Mouse (Mus musculus) forebrain, postnatal 0 days (tissue): ENCODE measurements around the gene Vti1a. TPM values are rescaled to one million over a fixed set of nuclear protein-coding genes. Genes with fewer than 3 reads are reported as not detected.

ENCODE experiments used
- ATAC-seq: fragments of 200-750 bp; cut with Nextera tagmentation; 2 replicates; pipeline ENCODE4 v1.8.0; 2017; ENCODE audit warnings: mild to moderate bottlenecking, moderate library complexity
- DNase-seq: peaks from one replicate; pipeline ENCODE4 v3.0.0-alpha.2; 2015
- H3K27ac ChIP-seq: fragments of 300-500 bp; sonication (generic); 2 replicates; pipeline ENCODE4 v1.5.1; 2014; ENCODE audit warnings: low read depth, mild to moderate bottlenecking, antibody characterized with exemption, low read length, moderate library complexity, mixed read lengths
- H3K27me3 ChIP-seq: fragments of 300-500 bp; sonication (generic); 2 replicates; pipeline ENCODE4 v1.6.1; 2014; ENCODE audit warnings: mild to moderate bottlenecking, low read length, mixed read lengths; ENCODE audit not compliant: insufficient read depth
- H3K36me3 ChIP-seq: fragments of 300-500 bp; sonication (generic); 2 replicates; pipeline ENCODE4 v1.6.1; 2014; ENCODE audit warnings: mild to moderate bottlenecking, moderate library complexity; ENCODE audit not compliant: insufficient read depth
- H3K4me1 ChIP-seq: fragments of 300-500 bp; sonication (generic); 2 replicates; pipeline ENCODE4 v1.6.1; 2014; ENCODE audit warnings: antibody characterized with exemption; ENCODE audit not compliant: insufficient read depth
- H3K4me2 ChIP-seq: fragments of 300-500 bp; sonication (generic); 2 replicates; pipeline ENCODE4 v1.6.1; 2014; ENCODE audit warnings: low read depth, mild to moderate bottlenecking, moderate library complexity
- H3K4me3 ChIP-seq: fragments of 300-500 bp; sonication (generic); 2 replicates; pipeline ENCODE4 v1.5.1; 2014; ENCODE audit warnings: low read depth, low read length, mixed read lengths
- H3K9ac ChIP-seq: fragments of 300-500 bp; sonication (generic); 2 replicates; pipeline ENCODE4 v1.6.1; 2014; ENCODE audit warnings: mild to moderate bottlenecking
- H3K9me3 ChIP-seq: fragments of 300-500 bp; sonication (generic); 2 replicates; pipeline ENCODE4 v1.6.1; 2016; ENCODE audit warnings: low read length
- CTCF ChIP-seq: sonication (generic); IDR thresholded peaks from 2 replicates; pipeline ENCODE4 v1.5.1; 2016; ENCODE audit warnings: antibody characterized with exemption, control low read depth, low read depth
- WGBS: fragments of 180-500 bp; shearing (Covaris S2); extraction: QIAGEN DNeasy Blood & Tissue Kit; methylation state at CpG from one replicate; pipeline ENCODE4 v1.1.7; 2014; 5-methylcytosine and 5-hydroxymethylcytosine counted together
- polyA plus RNA-seq: library from polyadenylated mRNA; unstranded; fragments of >200 nt; fragmentation: Nextera tagmentation; extraction: Ambion mirVana; gene quantifications from 2 replicates; pipeline ENCODE4 v1.2.1, GENCODE M21; 2015
- total RNA-seq: library from RNA; depleted of rRNA; stranded (reverse); fragments of >200 nt; gene quantifications from 2 replicates; pipeline ENCODE4 v1.2.3, GENCODE M21; 2014

The Vti1a gene
- total and polyA plus RNA-seq, 2 experiments from 2014 or later = 27.5 to 43.7 TPM

- Histone ChIP-seq H3K4me2 (no peak overlapping the region), H3K9ac (no peak overlapping the region), H3K27me3 (no peaks in the 10 kb centered on the region), H3K9me3 (no peaks in the 10 kb centered on the region), H3K27ac (no peak overlapping the region), H3K4me3 (no peak overlapping the region), H3K4me1 (no peaks in the 10 kb centered on the region; the same call in 1 of the 2 replicates), H3K36me3 (no peaks in the 10 kb centered on the region)
- no peak for TF ChIP-seq CTCF
- no peak for ATAC-seq
- no peak for DNase-seq
- 90% methylated on average over 8 of the region's 8 CpGs for WGBS
These were observed 264.1 kb downstream of the Vti1a start for GRCm38 (mm10) chr19:55580152-55580551.

DNA sequence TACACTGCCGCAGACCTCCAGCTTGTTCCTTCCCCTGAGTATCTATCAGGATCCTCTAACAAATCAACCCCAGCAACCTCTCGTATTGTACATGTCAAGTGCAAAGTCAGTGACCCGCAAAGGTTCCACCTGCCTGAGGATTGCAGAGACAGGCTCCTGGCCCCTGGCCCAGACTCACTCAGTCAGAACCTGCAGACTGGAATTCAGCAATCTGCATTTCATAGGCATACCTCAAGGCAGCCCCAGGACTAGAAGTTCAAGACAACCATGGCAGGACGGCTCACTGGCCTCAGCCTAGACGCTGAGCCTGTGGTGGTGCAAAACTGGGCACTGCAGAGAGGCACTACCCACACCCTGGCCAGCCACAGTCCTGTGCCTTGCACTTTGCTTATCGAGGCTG lies 264.6 kb downstream of the Vti1a start:
- H3K4me1 ChIP-seq = no peaks in the 10 kb centered on the region; the same call in 1 of the 2 replicates
- no peak for ATAC-seq
- H3K4me3 ChIP-seq = no peak overlapping the region
- no peaks in the 10 kb centered on the region for H3K9me3 ChIP-seq
- TF ChIP-seq CTCF = no peak
- no peak for DNase-seq
- H3K36me3 ChIP-seq = no peaks in the 10 kb centered on the region
- H3K4me2 ChIP-seq = no peak overlapping the region
- no peaks in the 10 kb centered on the region for H3K27me3 ChIP-seq
- H3K9ac ChIP-seq = no peak overlapping the region
- 81% methylated on average over 6 of the region's 6 CpGs for WGBS
- H3K27ac ChIP-seq = no peak overlapping the region

GRCm38 (mm10) chr19:55582896-55583653 lies 267.0 kb downstream of the Vti1a start:
- no peak for TF ChIP-seq CTCF
- H3K36me3 ChIP-seq = no peaks in the 10 kb centered on the region
- ATAC-seq = no peak
- DNase-seq = no peak
- no peak overlapping the region for H3K4me2 ChIP-seq
- WGBS = 31% methylated on average over 13 of the region's 16 CpGs
- no peak overlapping the region for H3K27ac ChIP-seq
- no peaks in the 10 kb centered on the region; the same call in 1 of the 2 replicates for H3K4me1 ChIP-seq
- no peaks in the 10 kb centered on the region for H3K27me3 ChIP-seq
- H3K9me3 ChIP-seq = no peaks in the 10 kb centered on the region
- no peak overlapping the region for H3K9ac ChIP-seq
- H3K4me3 ChIP-seq = no peak overlapping the region

DNA sequence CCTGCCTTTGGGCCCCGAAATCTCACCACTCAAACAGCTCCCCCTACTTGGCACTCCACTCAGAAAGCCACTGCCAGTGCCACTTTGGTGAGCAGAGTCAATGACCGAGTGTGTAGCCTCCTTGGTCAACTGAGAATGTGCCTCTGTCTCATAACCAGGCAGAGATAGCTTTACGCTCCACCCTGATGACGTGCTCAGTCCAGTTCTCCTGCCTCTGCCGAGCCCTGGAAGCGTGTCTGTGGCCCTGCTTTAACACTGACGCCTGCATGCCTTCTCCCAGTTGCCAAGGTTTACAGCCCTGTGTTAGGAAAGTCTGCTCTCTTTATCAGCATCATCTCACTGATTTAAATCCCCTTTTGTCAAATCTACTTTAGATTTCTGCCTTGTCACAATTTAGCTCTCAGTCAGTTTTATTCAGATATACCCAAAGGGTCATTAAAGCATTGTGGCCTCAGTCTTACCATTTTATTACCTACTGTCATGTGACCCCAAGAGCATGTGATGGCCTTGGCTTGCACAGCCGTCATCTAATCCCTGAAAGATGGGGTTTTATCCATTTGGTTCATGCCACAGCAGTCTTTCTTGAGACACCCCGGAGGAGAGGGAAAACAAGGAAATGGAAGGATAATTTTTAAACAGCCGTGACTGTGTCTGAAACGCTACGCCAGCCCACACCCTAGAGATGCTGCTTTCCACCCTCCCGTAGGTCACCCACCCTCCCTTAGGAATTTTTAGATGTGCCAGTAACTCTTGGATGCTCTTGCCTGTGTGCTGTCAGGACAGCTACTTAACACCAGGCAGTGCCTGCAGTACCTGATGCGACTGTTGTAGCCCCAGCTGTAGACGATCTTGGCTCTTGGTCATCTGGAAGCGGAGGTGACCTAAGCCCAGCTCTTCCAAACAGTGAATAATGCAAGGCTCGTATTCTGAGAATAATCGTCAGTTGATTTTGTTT lies 269.5 kb downstream of the Vti1a start:
- no peaks in the 10 kb centered on the region for H3K4me1 ChIP-seq
- no peak overlapping the region for H3K27ac ChIP-seq
- no peak overlapping the region for H3K9ac ChIP-seq
- TF ChIP-seq CTCF = no peak
- no peaks in the 10 kb centered on the region for H3K27me3 ChIP-seq
- H3K36me3 ChIP-seq = no peaks in the 10 kb centered on the region
- H3K4me2 ChIP-seq = no peak overlapping the region
- no peak for ATAC-seq
- no peak overlapping the region for H3K4me3 ChIP-seq
- 84% methylated on average over 18 of the region's 18 CpGs for WGBS
- H3K9me3 ChIP-seq = no peaks in the 10 kb centered on the region
- DNase-seq = no peak

DNA sequence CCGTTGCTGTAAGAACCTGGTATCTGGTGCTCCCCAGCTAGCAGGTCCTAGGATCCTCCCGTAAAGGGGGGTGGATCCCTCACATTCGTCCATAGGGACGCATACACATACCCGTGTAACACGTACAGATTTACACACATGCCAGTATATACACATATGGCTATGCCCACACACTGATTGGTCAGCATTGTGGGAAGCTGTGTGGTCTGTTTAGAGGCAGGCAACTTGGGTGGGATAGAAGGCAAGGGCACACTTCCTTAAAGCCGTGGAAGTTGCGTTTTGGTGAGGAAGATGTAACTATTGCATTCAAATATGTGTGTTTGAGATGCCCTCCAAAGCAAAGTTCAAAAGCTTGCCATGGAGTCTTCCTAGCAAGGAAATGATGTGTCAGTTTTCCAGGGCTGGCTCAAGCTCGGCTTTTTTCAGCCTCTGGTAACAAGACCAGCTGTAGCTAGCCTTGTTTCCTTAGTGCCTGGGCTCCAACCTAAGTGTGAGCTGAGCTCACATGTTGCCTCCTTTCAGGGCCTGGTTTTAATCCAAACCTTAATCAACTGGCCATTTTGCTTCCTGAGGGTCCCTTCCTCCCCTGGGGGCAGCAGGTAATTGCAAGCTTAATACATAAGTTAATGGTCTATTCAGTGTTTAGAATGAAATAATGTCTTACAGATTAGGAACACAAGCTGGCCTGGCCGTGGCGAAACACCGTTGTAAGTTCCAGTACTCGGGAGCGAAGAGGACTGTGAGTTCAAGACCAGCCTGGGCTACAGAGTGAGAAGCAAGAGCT lies 271.7 kb downstream of the Vti1a start:
- Histone ChIP-seq H3K27me3 (no peaks in the 10 kb centered on the region), H3K9me3 (no peaks in the 10 kb centered on the region), H3K9ac (no peak overlapping the region), H3K27ac (no peak overlapping the region), H3K4me1 (no peaks in the 10 kb centered on the region), H3K36me3 (no peaks in the 10 kb centered on the region), H3K4me2 (no peak overlapping the region), H3K4me3 (no peak overlapping the region)
- DNase-seq = no peak
- no peak for TF ChIP-seq CTCF
- no peak for ATAC-seq
- WGBS = 75% methylated on average over 14 of the region's 14 CpGs

DNA sequence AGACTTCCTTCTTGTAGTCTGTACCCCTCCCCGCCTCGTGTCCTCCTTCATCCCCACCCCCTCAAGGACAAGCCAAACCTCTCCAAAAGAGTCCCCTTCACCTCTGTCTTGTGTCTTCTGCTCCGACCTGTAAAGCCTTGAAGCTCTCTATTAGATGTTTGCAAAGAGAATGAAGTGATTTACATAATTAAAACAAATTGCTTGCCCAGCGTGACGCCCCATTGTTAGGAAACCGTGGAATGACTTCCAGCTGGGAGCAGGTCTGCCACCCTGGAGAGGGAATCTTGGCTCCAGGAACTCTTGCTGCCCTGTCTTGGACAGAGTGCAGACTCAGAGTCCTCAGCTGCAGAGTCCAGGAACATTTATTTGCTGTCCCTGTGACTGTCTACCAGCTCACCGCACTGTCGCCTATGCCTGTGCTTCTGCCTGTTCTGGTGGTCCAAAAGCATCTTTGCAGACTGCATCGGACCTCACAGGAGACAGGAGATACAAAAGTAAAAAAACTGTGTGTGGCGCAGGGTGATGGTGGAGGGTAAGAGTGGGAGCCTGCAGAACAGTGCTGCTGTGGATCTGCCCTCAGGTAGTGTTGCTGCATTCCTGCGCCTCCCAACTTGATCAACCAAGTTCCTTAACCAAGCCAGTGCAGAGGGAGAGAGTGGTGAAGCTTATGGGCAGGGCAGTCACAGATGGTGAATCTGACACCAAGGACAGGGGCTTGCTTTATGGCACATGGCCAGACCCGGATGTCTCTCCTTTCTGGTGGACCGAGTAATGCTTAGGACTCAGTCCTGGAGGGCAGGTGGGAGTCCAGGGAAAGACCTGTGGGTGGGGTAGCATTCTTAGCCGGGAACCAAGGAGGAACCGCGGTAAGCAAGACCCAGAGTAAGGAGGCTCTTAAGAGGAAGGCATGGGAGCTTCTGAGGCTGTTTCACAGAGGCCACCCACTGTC lies 273.1 kb downstream of the Vti1a start:
- Histone ChIP-seq H3K9ac (no peak overlapping the region), H3K9me3 (no peaks in the 10 kb centered on the region), H3K4me3 (no peak overlapping the region), H3K36me3 (no peaks in the 10 kb centered on the region), H3K4me1 (no peaks in the 10 kb centered on the region), H3K4me2 (no peak overlapping the region), H3K27ac (no peak overlapping the region), H3K27me3 (no peaks in the 10 kb centered on the region)
- 39% methylated on average over 16 of the region's 16 CpGs for WGBS
- TF ChIP-seq CTCF = no peak
- no peak for DNase-seq
- no peak for ATAC-seq
